Mouse (Mus musculus) myocyte (in vitro differentiated cells): ENCODE measurements at regions not wholly inside any gene's neighbourhood (a gene's known extent, or its start where the extent isn't known, plus 50 kb on each side); places are given as distances from the start of the nearest gene placed in this dataset.

Experiments
- H3K27me3 ChIP-seq: one replicate; pipeline ENCODE4 v1.6.1; 2011; ENCODE audit not compliant: control insufficient read depth, insufficient read depth, insufficient read length
- H3K36me3 ChIP-seq: one replicate; pipeline ENCODE4 v1.6.1; 2011; ENCODE audit not compliant: control insufficient read depth, insufficient read depth
- H3K4me2 ChIP-seq: one replicate; pipeline ENCODE4 v1.6.1; 2011; ENCODE audit warnings: low read depth, control low read depth
- H3K4me3 ChIP-seq: one replicate; pipeline ENCODE4 v1.5.1; 2011; ENCODE audit warnings: mild to moderate bottlenecking, control low read depth, moderate library complexity
- H3K79me2 ChIP-seq: one replicate; pipeline ENCODE4 v1.6.1; 2011; ENCODE audit not compliant: control insufficient read depth, insufficient read depth
- H3ac ChIP-seq: one replicate; pipeline ENCODE4 v1.6.1; 2011; ENCODE audit not compliant: control insufficient read depth, insufficient read length
- CEBPB ChIP-seq: IDR thresholded peaks from 2 replicates; pipeline ENCODE4 v1.6.1; 2011; ENCODE audit warnings: mild to moderate bottlenecking, moderate library complexity; ENCODE audit not compliant: poor library complexity, insufficient read depth, severe bottlenecking
- E2F4 ChIP-seq: IDR thresholded peaks from one replicate; pipeline ENCODE4 v1.6.1; 2011; ENCODE audit warnings: mild to moderate bottlenecking, control low read depth, moderate library complexity; ENCODE audit not compliant: insufficient read depth
- MAX ChIP-seq: IDR thresholded peaks from one replicate; pipeline ENCODE4 v1.6.1; 2011; ENCODE audit warnings: low read depth, mild to moderate bottlenecking, control low read depth
- MYOD1 ChIP-seq, 3 experiments: IDR thresholded peaks; one replicate each; pipeline ENCODE4 v1.6.1; 2011; ENCODE audit warnings: control low read depth in 2 of 3, low read depth in 2 of 3, mild to moderate bottlenecking in 2 of 3, moderate library complexity in 1 of 3; ENCODE audit not compliant: insufficient read length in 2 of 3, control insufficient read depth in 1 of 3
- MYOG ChIP-seq, 3 experiments: IDR thresholded peaks; one replicate each; pipeline ENCODE4 v1.6.1; 2011; ENCODE audit warnings: control low read depth in 2 of 3, low read depth in 2 of 3, mild to moderate bottlenecking in 2 of 3; ENCODE audit not compliant: insufficient read length in 2 of 3, control insufficient read depth in 1 of 3, insufficient read depth in 1 of 3
- POLR2A ChIP-seq: IDR thresholded peaks from one replicate; pipeline ENCODE4 v1.6.1; 2011; ENCODE audit warnings: low read depth, mild to moderate bottlenecking, control low read depth, moderate library complexity; ENCODE audit not compliant: insufficient read length
- POLR2AphosphoS2 ChIP-seq: IDR thresholded peaks from one replicate; pipeline ENCODE4 v1.6.1; 2011; ENCODE audit warnings: low read depth, control low read depth; ENCODE audit not compliant: insufficient read length
- REST ChIP-seq: IDR thresholded peaks from one replicate; pipeline ENCODE4 v1.6.1; 2011; ENCODE audit warnings: mild to moderate bottlenecking, control low read depth, moderate library complexity; ENCODE audit not compliant: insufficient read depth, insufficient read length
- SRF ChIP-seq: IDR thresholded peaks from one replicate; pipeline ENCODE4 v1.6.1; 2011; ENCODE audit warnings: low read depth; ENCODE audit not compliant: control insufficient read depth, insufficient read length
- TCF12 ChIP-seq: IDR thresholded peaks from one replicate; pipeline ENCODE4 v1.6.1; 2011; ENCODE audit warnings: mild to moderate bottlenecking, control low read depth; ENCODE audit not compliant: poor library complexity, insufficient read depth, severe bottlenecking
- TCF3 ChIP-seq: IDR thresholded peaks from one replicate; pipeline ENCODE4 v1.6.1; 2011; ENCODE audit warnings: low read depth, control low read depth; ENCODE audit not compliant: insufficient read length
- USF1 ChIP-seq: IDR thresholded peaks from one replicate; pipeline ENCODE4 v1.6.1; 2011; ENCODE audit warnings: low read depth, mild to moderate bottlenecking, control low read depth, moderate library complexity

DNA sequence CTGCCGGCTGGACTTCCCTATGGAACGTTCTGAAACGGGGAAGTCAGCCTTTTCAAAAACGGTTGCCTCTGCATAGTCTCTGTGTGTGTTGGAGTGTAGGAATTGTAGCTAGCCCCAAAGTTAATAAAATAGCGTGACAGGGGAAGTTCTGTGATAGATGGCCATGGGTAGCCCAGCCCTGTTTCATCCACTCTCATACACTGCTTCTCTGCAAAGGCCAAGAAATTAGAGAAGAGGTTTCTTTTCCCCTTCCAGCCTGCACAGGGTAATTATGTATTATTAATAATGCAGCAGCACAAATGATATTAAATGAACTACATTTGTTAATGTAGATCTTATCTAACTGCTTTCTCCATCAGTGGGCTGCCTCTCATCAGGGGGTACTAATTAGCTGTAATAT is 311.4 kb downstream of the Ttll7 start:
- no peaks in the 10 kb centered on the region for H3K79me2 ChIP-seq
- H3K27me3 ChIP-seq: no peaks in the 10 kb centered on the region
- TF ChIP-seq TCF12 (no peak), POLR2AphosphoS2 (no peak), TCF3 (no peak), CEBPB (no peak), MYOG (IDR thresholded peaks at IDR 0.05; ENCODE audit: control insufficient read depth in 1 of 3, insufficient read depth in 1 of 3, insufficient read length in 2 of 3, low read depth in 2 of 3) (no peak), MYOD1 (IDR thresholded peaks at IDR 0.05; ENCODE audit: control insufficient read depth in 1 of 3, insufficient read length in 2 of 3, low read depth in 2 of 3) (no peak), REST (no peak), E2F4 (no peak), USF1 (no peak), SRF (no peak), POLR2A (no peak), MAX (no peak)
- H3ac ChIP-seq: no peak overlapping the region
- no peak overlapping the region for H3K4me2 ChIP-seq
- no peak overlapping the region for H3K4me3 ChIP-seq
- no peaks in the 10 kb centered on the region for H3K36me3 ChIP-seq

- TF ChIP-seq POLR2A (no peak), USF1 (no peak), E2F4 (no peak), CEBPB (no peak), SRF (no peak), TCF12 (no peak), MYOD1 (IDR thresholded peaks at IDR 0.05; ENCODE audit: control insufficient read depth in 1 of 3, insufficient read length in 2 of 3, low read depth in 2 of 3) (no peak), MYOG (IDR thresholded peaks at IDR 0.05; ENCODE audit: control insufficient read depth in 1 of 3, insufficient read depth in 1 of 3, insufficient read length in 2 of 3, low read depth in 2 of 3) (no peak), TCF3 (no peak), MAX (no peak), POLR2AphosphoS2 (no peak), REST (no peak)
- H3K4me2 ChIP-seq: no peak overlapping the region
- H3K4me3 ChIP-seq: no peak overlapping the region
- no peak overlapping the region for H3ac ChIP-seq
- no peaks in the 10 kb centered on the region for H3K27me3 ChIP-seq
- H3K79me2 ChIP-seq: no peaks in the 10 kb centered on the region
- no peaks in the 10 kb centered on the region for H3K36me3 ChIP-seq
Measured at GRCm38 (mm10) chr3:147164931-147165330, 312.8 kb downstream of the Ttll7 start.

DNA sequence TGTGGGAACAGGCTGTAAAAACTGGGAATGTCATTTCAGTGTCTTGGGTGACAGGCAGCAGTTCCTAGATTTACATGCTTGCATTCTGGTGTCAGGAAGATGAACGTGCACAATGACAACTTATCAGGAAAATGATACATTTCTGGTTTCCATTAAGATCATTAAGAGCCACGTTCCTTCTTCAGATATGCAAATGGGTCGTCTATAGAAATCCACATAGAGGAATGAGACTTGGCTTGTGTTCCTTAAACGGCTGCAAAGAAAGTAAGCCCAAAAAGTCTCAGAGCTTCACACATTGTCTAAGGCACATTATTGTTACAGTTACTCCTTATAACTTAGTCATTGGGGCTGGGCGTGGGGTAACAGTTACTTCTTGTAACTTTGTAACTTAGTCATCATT is 314.4 kb downstream of the Ttll7 start:
- H3K27me3 ChIP-seq: no peaks in the 10 kb centered on the region
- no peak overlapping the region for H3ac ChIP-seq
- no peaks in the 10 kb centered on the region for H3K36me3 ChIP-seq
- no peak overlapping the region for H3K4me2 ChIP-seq
- H3K4me3 ChIP-seq: no peak overlapping the region
- H3K79me2 ChIP-seq: no peaks in the 10 kb centered on the region
- no peak for TF ChIP-seq E2F4
- TF ChIP-seq TCF12: no peak
- TF ChIP-seq MYOG (IDR thresholded peaks at IDR 0.05; ENCODE audit: control insufficient read depth in 1 of 3, insufficient read depth in 1 of 3, insufficient read length in 2 of 3, low read depth in 2 of 3): no peak
- no peak for TF ChIP-seq SRF
- no peak for TF ChIP-seq POLR2A
- no peak for TF ChIP-seq MAX
- no peak for TF ChIP-seq REST
- TF ChIP-seq MYOD1 (IDR thresholded peaks at IDR 0.05; ENCODE audit: control insufficient read depth in 1 of 3, insufficient read length in 2 of 3, low read depth in 2 of 3): no peak
- TF ChIP-seq CEBPB: no peak
- TF ChIP-seq TCF3: no peak
- TF ChIP-seq USF1: no peak
- no peak for TF ChIP-seq POLR2AphosphoS2

DNA sequence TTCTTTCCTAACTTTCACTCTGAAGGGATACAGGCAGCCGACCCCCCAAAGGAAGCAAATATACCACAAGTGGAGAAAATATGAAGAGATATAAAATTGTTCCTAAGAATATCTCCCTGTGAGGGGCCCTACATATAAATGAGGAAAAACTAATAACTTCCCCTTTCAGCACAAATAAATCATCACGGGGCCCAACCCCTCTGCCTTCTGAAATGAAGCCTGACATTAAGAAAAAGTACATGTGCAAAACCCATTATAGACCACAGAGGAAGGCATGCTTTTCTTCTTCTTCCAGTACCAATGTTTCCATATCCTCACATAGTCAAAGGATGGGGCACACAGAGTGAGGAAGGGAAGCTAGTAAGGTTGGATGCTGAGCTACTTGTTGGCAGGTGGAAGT is 317.0 kb downstream of the Ttll7 start:
- no peak for TF ChIP-seq REST
- TF ChIP-seq POLR2A: no peak
- no peak for TF ChIP-seq E2F4
- no peak for TF ChIP-seq MYOD1 (IDR thresholded peaks at IDR 0.05; ENCODE audit: control insufficient read depth in 1 of 3, insufficient read length in 2 of 3, low read depth in 2 of 3)
- no peak for TF ChIP-seq USF1
- TF ChIP-seq POLR2AphosphoS2: no peak
- no peak for TF ChIP-seq MYOG (IDR thresholded peaks at IDR 0.05; ENCODE audit: control insufficient read depth in 1 of 3, insufficient read depth in 1 of 3, insufficient read length in 2 of 3, low read depth in 2 of 3)
- TF ChIP-seq CEBPB: no peak
- TF ChIP-seq SRF: no peak
- TF ChIP-seq MAX: no peak
- TF ChIP-seq TCF12: no peak
- no peak for TF ChIP-seq TCF3
- Histone ChIP-seq H3K27me3 (no peaks in the 10 kb centered on the region), H3K4me2 (no peak overlapping the region), H3K4me3 (no peak overlapping the region), H3K79me2 (no peaks in the 10 kb centered on the region), H3ac (no peak overlapping the region), H3K36me3 (no peaks in the 10 kb centered on the region)
